Mouse (Mus musculus) thymus, adult 2 months (tissue): ENCODE measurements at regions not wholly inside any gene's neighbourhood (a gene's known extent, or its start where the extent isn't known, plus 50 kb on each side); places are given as distances from the start of the nearest gene placed in this dataset.
A peak's percentile ranks its signal among the peaks of the same experiment; 100 is the strongest.
"Not testable (repeated sequence)": the region's sequence is repeated elsewhere in the genome, so short reads cannot be mapped to it uniquely, and the experiment has no call there.

Experiments
- DNase-seq: peaks from one replicate; pipeline ENCODE4 v3.0.0; 2021
- H3K27ac ChIP-seq: fragments of 200-500 bp; 2 replicates; pipeline ENCODE4 v1.5.1; 2012; ENCODE audit warnings: low read length, control low read depth; ENCODE audit not compliant: control insufficient read depth, insufficient read depth
- H3K27me3 ChIP-seq: fragments of 200-500 bp; 2 replicates; pipeline ENCODE4 v1.6.1; 2012; ENCODE audit warnings: mild to moderate bottlenecking, low read length, moderate library complexity, mixed read lengths; ENCODE audit not compliant: control insufficient read depth, insufficient read depth
- H3K36me3 ChIP-seq: fragments of 200-500 bp; 2 replicates; pipeline ENCODE4 v1.6.1; 2012; ENCODE audit warnings: mild to moderate bottlenecking, low read length, moderate library complexity; ENCODE audit not compliant: control insufficient read depth, insufficient read depth
- H3K4me1 ChIP-seq: fragments of 200-500 bp; replicated peaks from 2 replicates; pipeline ENCODE4 v1.6.1; 2012; ENCODE audit warnings: low read length; ENCODE audit not compliant: control insufficient read depth, insufficient read depth
- H3K4me3 ChIP-seq: fragments of 200-500 bp; 2 replicates; pipeline ENCODE4 v1.5.1; 2012; ENCODE audit warnings: mild to moderate bottlenecking, low read length, control low read depth, moderate library complexity; ENCODE audit not compliant: control insufficient read depth, insufficient read depth
- CTCF ChIP-seq: fragments of 200-500 bp; IDR thresholded peaks from 2 replicates; pipeline ENCODE4 v1.5.1; 2012; ENCODE audit warnings: mild to moderate bottlenecking, control low read depth, low read length, moderate library complexity, borderline replicate concordance; ENCODE audit not compliant: control insufficient read depth, poor library complexity, insufficient read depth; ENCODE audit errors: extremely low read depth
- POLR2A ChIP-seq: fragments of 200-500 bp; IDR thresholded peaks from 2 replicates; pipeline ENCODE4 v1.6.1; 2012; ENCODE audit warnings: mild to moderate bottlenecking, low read length, control low read depth, moderate library complexity; ENCODE audit not compliant: control insufficient read depth, poor library complexity, insufficient read depth; ENCODE audit errors: extremely low read depth
- WGBS: fragments of 180-500 bp; shearing (Covaris S2); methylation state at CpG from one replicate; pipeline ENCODE4 v1.1.7; 2018; 5-methylcytosine and 5-hydroxymethylcytosine counted together

- no peak overlapping the region for H3K27ac ChIP-seq
- DNase-seq = no peak
- H3K4me1 ChIP-seq = no peaks in the 10 kb centered on the region
- H3K4me3 ChIP-seq = no peak overlapping the region
- no peaks in the 10 kb centered on the region for H3K27me3 ChIP-seq
- WGBS = 94% methylated on average over 3 of the region's 3 CpGs
- no peaks in the 10 kb centered on the region for H3K36me3 ChIP-seq
- no peak for TF ChIP-seq POLR2A
- TF ChIP-seq CTCF = no peak
Observed at GRCm38 (mm10) chr12:10530996-10531395, 140.4 kb downstream of the Rdh14 start.

GRCm38 (mm10) chr12:10533971-10534370 is 143.4 kb downstream of the Rdh14 start:
- no peak overlapping the region for H3K27ac ChIP-seq
- H3K4me3 ChIP-seq = no peak overlapping the region
- DNase-seq = no peak
- TF ChIP-seq POLR2A (no peak), CTCF (no peak)
- no peaks in the 10 kb centered on the region for H3K27me3 ChIP-seq
- no peaks in the 10 kb centered on the region for H3K36me3 ChIP-seq
- H3K4me1 ChIP-seq = no peaks in the 10 kb centered on the region
- WGBS = 76% methylated on average over 6 of the region's 6 CpGs

- Histone ChIP-seq H3K4me3 (no peak overlapping the region), H3K4me1 (no peaks in the 10 kb centered on the region), H3K27me3 (no peaks in the 10 kb centered on the region), H3K36me3 (no peaks in the 10 kb centered on the region), H3K27ac (no peak overlapping the region)
- DNase-seq = no peak
- TF ChIP-seq POLR2A = no peak
- no peak for TF ChIP-seq CTCF
- 82% methylated on average over 12 of the region's 12 CpGs for WGBS
Observed at GRCm38 (mm10) chr12:10536239-10536638, 145.7 kb downstream of the Rdh14 start.

- no peak overlapping the region for H3K27ac ChIP-seq
- H3K4me3 ChIP-seq = no peak overlapping the region
- TF ChIP-seq POLR2A (no peak), CTCF (no peak)
- DNase-seq = peak; percentile 4
- no peaks in the 10 kb centered on the region for H3K27me3 ChIP-seq
- H3K36me3 ChIP-seq = no peaks in the 10 kb centered on the region
- no peaks in the 10 kb centered on the region for H3K4me1 ChIP-seq
- 5% methylated on average over 4 of the region's 4 CpGs for WGBS
Observed at GRCm38 (mm10) chr12:10537069-10537468, 146.5 kb downstream of the Rdh14 start.

GRCm38 (mm10) chr12:10549481-10550201 is 159.1 kb downstream of the Rdh14 start:
- WGBS = 53% methylated on average over 1 of the region's 1 CpGs
- no peaks in the 10 kb centered on the region for H3K36me3 ChIP-seq

GRCm38 (mm10) chr12:10554701-10555100 is 164.1 kb downstream of the Rdh14 start:
- H3K27me3 ChIP-seq, H3K4me3 ChIP-seq, H3K36me3 ChIP-seq, H3K27ac ChIP-seq, H3K4me1 ChIP-seq, DNase-seq: not testable (repeated sequence)
- WGBS = 100% methylated on average over 1 of the region's 1 CpGs

More at GRCm38 (mm10) chr12:10549481-10550201, 159.1 kb downstream of the Rdh14 start:
- Histone ChIP-seq H3K4me3 (no peak overlapping the region), H3K27me3 (no peaks in the 10 kb centered on the region), H3K4me1 (no peaks in the 10 kb centered on the region), H3K27ac (no peak overlapping the region)
- no peak for DNase-seq
- TF ChIP-seq CTCF (no peak), POLR2A (no peak)

- Histone ChIP-seq H3K36me3 (no peaks in the 10 kb centered on the region), H3K27me3 (no peaks in the 10 kb centered on the region), H3K27ac (no peak overlapping the region), H3K4me1 (no peaks in the 10 kb centered on the region), H3K4me3 (no peak overlapping the region)
- no peak for TF ChIP-seq CTCF
- 45% methylated on average over 1 of the region's 1 CpGs for WGBS
- no peak for DNase-seq
Observed at GRCm38 (mm10) chr12:10562966-10563365, 172.4 kb downstream of the Rdh14 start.
